Mouse (Mus musculus) layer of hippocampus, postnatal 14 days (tissue): Measurements from ENCODE around the gene Usp17lc. TPM values are rescaled to one million over a fixed set of nuclear protein-coding genes. Genes with fewer than 3 reads are reported as not detected.
"Not testable (repeated sequence)": the region's sequence is repeated elsewhere in the genome, so short reads cannot be mapped to it uniquely, and the experiment has no call there.

Experiments used
- DNase-seq, 2 experiments: peaks; one replicate each; pipeline ENCODE4 v3.0.0; 2021 to 2022; ENCODE audit warnings: low spot score in 2 of 2, mixed read lengths in 1 of 2
- long read RNA-seq, 2 experiments: library from polyadenylated mRNA; stranded (forward); transcript quantifications; one replicate each; pipeline ENCODE4 v2.0.0; 2021
- microRNA-seq, 2 experiments: library from miRNA; unstranded; fragments of <30 nt; microRNA quantifications; one replicate each; pipeline ENCODE4 v1.2.0; 2021
- total RNA-seq, 2 experiments: library from RNA; stranded (reverse); gene quantifications; 2 replicates each; pipeline ENCODE4 v1.2.3; 2021

Usp17lc gene
- not detected for total RNA-seq
- long read RNA-seq, experiment 1: 0 reads
- long read RNA-seq, experiment 2: 0 reads

- not testable (repeated sequence) for DNase-seq
Observed at GRCm38 (mm10) chr7:103414772-103415171, at the start of gene Usp17lc. Usp17lc (plus strand) TSS chr7:103415072.

GRCm38 (mm10) chr7:103386077-103386476 is 28.8 kb upstream of the Usp17lc start, which contains the start of gene Olfr603:
Olfr603 (minus strand) TSS chr7:103386177.
- DNase-seq: no peak

- no peak for DNase-seq
Observed at GRCm38 (mm10) chr7:103397758-103398157, 17.1 kb upstream of the Usp17lc start.

- DNase-seq: no peak
Observed at GRCm38 (mm10) chr7:103398981-103399380, 15.9 kb upstream of the Usp17lc start.

- not testable (repeated sequence) for DNase-seq
Observed at GRCm38 (mm10) chr7:103406521-103407055, 8.3 kb upstream of the Usp17lc start.

DNA sequence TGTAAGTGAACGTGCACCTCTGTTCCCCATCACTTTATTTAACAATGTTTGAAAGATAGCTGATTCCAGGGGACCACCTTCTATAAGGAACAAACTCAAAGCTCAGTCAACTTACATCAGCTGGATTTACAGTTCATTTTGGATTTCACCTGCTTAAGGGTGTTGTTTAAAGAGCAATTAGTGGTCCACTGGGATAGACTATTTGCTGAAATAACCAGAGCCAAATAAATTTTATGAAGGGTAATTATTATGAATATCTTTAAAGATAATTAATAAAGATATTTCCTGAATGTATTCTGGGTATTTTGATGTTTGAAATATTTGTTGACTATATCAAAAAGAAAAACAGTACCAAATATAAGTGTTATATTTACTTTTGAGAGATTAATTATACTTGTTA is 30.5 kb downstream of the Usp17lc start, which contains the start of gene Olfr605:
Olfr605 (minus strand) TSS at position 101 of the 400 bp plus-strand sequence.
- DNase-seq: no peak

DNA sequence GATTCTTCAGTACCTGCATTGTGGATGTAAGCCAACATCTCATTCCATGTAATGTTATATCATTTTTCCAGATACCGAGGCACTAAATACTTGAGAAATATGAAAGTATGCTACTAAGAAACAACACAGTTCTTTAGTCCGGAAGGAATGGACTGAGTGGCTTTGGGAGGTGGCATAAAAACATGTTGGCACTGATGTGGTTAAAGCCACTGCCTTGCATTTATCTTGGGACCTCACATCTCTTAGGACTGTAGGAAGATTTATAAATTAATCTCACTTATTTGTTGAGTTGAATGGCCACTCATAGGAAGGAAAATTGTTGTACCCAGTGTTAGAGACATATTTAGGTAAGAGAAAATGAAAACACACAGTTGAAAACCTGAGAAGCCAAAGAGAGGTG is 33.9 kb downstream of the Usp17lc start, which contains the start of gene Olfr606:
Olfr606 (plus strand) TSS at position 301 of the 400 bp plus-strand sequence.
- no peak for DNase-seq

DNA sequence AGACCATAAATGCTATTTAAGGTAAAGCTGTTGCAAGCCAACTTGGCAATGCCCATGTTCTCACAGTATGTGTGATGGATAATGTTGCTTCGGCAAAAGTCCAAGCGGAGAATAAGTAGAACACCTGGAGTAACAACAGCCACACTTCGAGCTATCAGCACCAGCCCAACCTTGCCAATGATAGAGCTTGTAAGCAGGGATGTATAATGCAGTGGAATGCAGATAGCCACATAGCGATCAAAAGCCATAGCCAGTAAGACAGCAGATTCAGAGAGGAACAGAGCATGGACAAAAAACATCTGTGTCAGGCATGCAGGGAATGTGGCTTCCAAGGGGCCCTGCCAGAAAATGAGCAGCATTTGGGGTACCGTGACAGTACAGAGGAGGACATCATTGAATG is 45.7 kb downstream of the Usp17lc start:
- no peak for DNase-seq

Small RNA genes lying within 50 kb of the gene (microRNA-seq; reads per million reads assigned to microRNA genes)
- 0 reads per million in 2 experiments for gene Gm25774

Other genes starting within 250 kb of the Usp17lc start
- gene Olfr591, start 236.7 kb upstream of the Usp17lc start, total RNA-seq: not detected
- gene Olfr592, start 230.3 kb upstream of the Usp17lc start, total RNA-seq: not detected
- not detected for gene Olfr593, start 203.2 kb upstream of the Usp17lc start, total RNA-seq
- gene Olfr594, start 198.1 kb upstream of the Usp17lc start, total RNA-seq: not detected
- gene Usp17ld, start 162.6 kb upstream of the Usp17lc start, total RNA-seq: not detected
- not detected for gene Olfr596, start 109.4 kb upstream of the Usp17lc start, total RNA-seq
- gene Olfr597, start 98.8 kb upstream of the Usp17lc start, total RNA-seq: not detected
- not detected for gene Olfr598, start 91.5 kb upstream of the Usp17lc start, total RNA-seq
- gene Olfr599, start 79.2 kb upstream of the Usp17lc start, total RNA-seq: not detected
- gene Olfr600, start 65.4 kb upstream of the Usp17lc start, total RNA-seq: not detected
- gene Olfr601, start 52.4 kb upstream of the Usp17lc start, total RNA-seq: not detected
- not detected for gene Olfr603, start 28.9 kb upstream of the Usp17lc start, total RNA-seq
- gene Olfr605, start 30.4 kb downstream of the Usp17lc start, total RNA-seq: not detected
- not detected for gene Olfr606, start 34.0 kb downstream of the Usp17lc start, total RNA-seq
- not detected for gene Olfr607, start 49.1 kb downstream of the Usp17lc start, total RNA-seq
- not detected for gene Olfr608, start 54.8 kb downstream of the Usp17lc start, total RNA-seq
- not detected for gene Olfr609, start 83.0 kb downstream of the Usp17lc start, total RNA-seq
- not detected for gene Olfr610, start 97.0 kb downstream of the Usp17lc start, total RNA-seq
- gene Olfr611, start 105.8 kb downstream of the Usp17lc start, total RNA-seq: not detected
- gene Olfr612, start 127.6 kb downstream of the Usp17lc start, total RNA-seq: not detected
- not detected for gene Olfr613, start 133.0 kb downstream of the Usp17lc start, total RNA-seq
- not detected for gene Olfr615, start 141.0 kb downstream of the Usp17lc start, total RNA-seq
- gene Olfr616, start 154.1 kb downstream of the Usp17lc start, total RNA-seq: not detected
- gene Olfr617, start 158.0 kb downstream of the Usp17lc start, total RNA-seq: not detected
- not detected for gene Olfr618, start 175.0 kb downstream of the Usp17lc start, total RNA-seq
- not detected for gene Olfr619, start 185.5 kb downstream of the Usp17lc start, total RNA-seq
- gene Olfr620, start 197.5 kb downstream of the Usp17lc start, total RNA-seq: not detected
- gene Olfr622, start 227.6 kb downstream of the Usp17lc start, total RNA-seq: not detected
- not detected for gene Olfr623, start 248.6 kb downstream of the Usp17lc start, total RNA-seq